Mouse (Mus musculus) embryonic facial prominence, embryonic 14.5 days (tissue): ENCODE data around the gene Ano2. TPM values are rescaled to one million over a fixed set of nuclear protein-coding genes. Genes with fewer than 3 reads are reported as not detected.
A peak's percentile ranks its signal among the peaks of the same experiment; 100 is the strongest.

Source experiments
- ATAC-seq: fragments of 200-750 bp; cut with Nextera tagmentation; 2 replicates; pipeline ENCODE4 v1.8.0; 2017; ENCODE audit warnings: low read depth, moderate number of reproducible peaks, moderate TSS enrichment
- DNase-seq: peaks from one replicate; pipeline ENCODE4 v3.0.0-alpha.2; 2015; ENCODE audit warnings: low spot score
- H3K27ac ChIP-seq: fragments of 300-500 bp; sonication (generic); replicated peaks from 2 replicates; pipeline ENCODE4 v1.5.1; 2014; ENCODE audit warnings: low read depth, mild to moderate bottlenecking, low read length, moderate library complexity
- H3K27me3 ChIP-seq: fragments of 300-500 bp; sonication (generic); replicated peaks from 2 replicates; pipeline ENCODE4 v1.6.1; 2014; ENCODE audit warnings: low read length; ENCODE audit not compliant: control insufficient read depth, insufficient read depth
- H3K36me3 ChIP-seq: fragments of 300-500 bp; sonication (generic); 2 replicates; pipeline ENCODE4 v1.6.1; 2014; ENCODE audit warnings: low read length, mixed read lengths; ENCODE audit not compliant: control insufficient read depth, insufficient read depth
- H3K4me1 ChIP-seq: fragments of 300-500 bp; sonication (generic); 2 replicates; pipeline ENCODE4 v1.6.1; 2014; ENCODE audit warnings: antibody characterized with exemption, low read length; ENCODE audit not compliant: control insufficient read depth, insufficient read depth
- H3K4me2 ChIP-seq: fragments of 300-500 bp; sonication (generic); 2 replicates; pipeline ENCODE4 v1.6.1; 2014; ENCODE audit warnings: low read depth, mild to moderate bottlenecking, low read length, moderate library complexity, mixed read lengths
- H3K4me3 ChIP-seq: fragments of 300-500 bp; sonication (generic); 2 replicates; pipeline ENCODE4 v1.5.1; 2014; ENCODE audit warnings: low read depth, mild to moderate bottlenecking, low read length
- H3K9ac ChIP-seq: fragments of 300-500 bp; sonication (generic); 2 replicates; pipeline ENCODE4 v1.6.1; 2014; ENCODE audit warnings: low read depth, mild to moderate bottlenecking, low read length, moderate library complexity, mixed read lengths
- H3K9me3 ChIP-seq: fragments of 300-500 bp; sonication (generic); 2 replicates; pipeline ENCODE4 v1.6.1; 2016; ENCODE audit warnings: low read length; ENCODE audit not compliant: control insufficient read depth
- WGBS: fragments of 180-500 bp; shearing (Covaris S2); extraction: QIAGEN DNeasy Blood & Tissue Kit; methylation state at CpG from one replicate; pipeline ENCODE4 v1.1.7; 2014; 5-methylcytosine and 5-hydroxymethylcytosine counted together
- polyA plus RNA-seq: library from polyadenylated mRNA; unstranded; fragments of >200 nt; fragmentation: Nextera tagmentation; extraction: Ambion mirVana; gene quantifications from 2 replicates; pipeline ENCODE4 v1.2.1, GENCODE M21; 2014

The Ano2 gene
- polyA plus RNA-seq, 1 experiment from 2014 or later, result 1.2 TPM

DNA sequence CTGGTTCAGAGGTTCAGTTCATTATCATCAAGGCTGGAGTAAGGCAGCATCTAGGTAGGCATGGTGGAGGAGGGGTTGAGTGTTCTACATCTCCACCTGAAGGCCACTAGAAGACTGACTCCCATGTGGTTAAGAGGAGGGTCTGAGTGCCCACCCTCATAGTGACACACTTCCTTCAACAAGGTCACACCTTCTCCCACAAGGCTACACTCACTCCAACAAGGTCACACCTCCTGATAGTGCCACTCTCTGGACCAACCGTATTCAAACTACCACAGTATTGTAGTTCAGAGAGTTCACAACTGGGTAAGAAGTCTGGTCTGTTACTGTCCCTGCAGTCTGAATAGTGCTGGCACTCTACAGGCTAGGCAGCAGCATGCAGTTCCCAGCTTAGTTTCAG is 198.4 kb downstream of the Ano2 start:
- Histone ChIP-seq H3K36me3 (no peaks in the 10 kb centered on the region), H3K4me1 (no peaks in the 10 kb centered on the region), H3K9ac (no peak overlapping the region), H3K27me3 (no peaks in the 10 kb centered on the region), H3K4me2 (no peak overlapping the region), H3K9me3 (0 out of 2 replicates have a peak, but pooled peaks cover 3% of the 10 kb centered on the region), H3K4me3 (no peak overlapping the region), H3K27ac (no peak overlapping the region)
- WGBS, result 100% methylated on average over 1 of the region's 1 CpGs
- DNase-seq (no peak), ATAC-seq (no peak)

DNA sequence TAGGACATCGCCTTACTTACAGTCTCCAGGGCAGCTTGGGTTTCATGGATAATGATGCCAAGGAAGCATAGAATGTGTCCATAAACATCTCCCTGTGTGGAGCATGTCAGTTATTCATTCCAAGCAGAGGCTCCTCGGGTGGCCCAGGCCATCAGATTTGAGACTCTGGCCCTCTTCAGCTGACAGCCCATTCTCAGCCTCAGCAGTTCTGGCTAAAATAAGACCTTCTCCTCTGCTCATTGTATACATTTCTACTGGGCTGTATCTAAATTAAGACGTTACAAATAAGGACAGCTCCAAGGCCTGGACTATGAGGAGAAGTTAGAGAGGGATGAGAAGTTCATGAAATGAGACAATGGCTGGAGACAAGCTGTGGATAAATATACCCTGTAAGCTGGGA is 204.1 kb downstream of the Ano2 start:
- H3K9ac ChIP-seq, result no peak overlapping the region
- H3K4me3 ChIP-seq, result no peak overlapping the region
- H3K4me2 ChIP-seq, result no peak overlapping the region
- H3K27me3 ChIP-seq, result no peaks in the 10 kb centered on the region
- no peaks in the 10 kb centered on the region for H3K4me1 ChIP-seq
- no peaks in the 10 kb centered on the region for H3K9me3 ChIP-seq
- no peaks in the 10 kb centered on the region for H3K36me3 ChIP-seq
- ATAC-seq (no peak), DNase-seq (no peak)
- H3K27ac ChIP-seq, result no peak overlapping the region
- 74% methylated on average over 3 of the region's 3 CpGs for WGBS

DNA sequence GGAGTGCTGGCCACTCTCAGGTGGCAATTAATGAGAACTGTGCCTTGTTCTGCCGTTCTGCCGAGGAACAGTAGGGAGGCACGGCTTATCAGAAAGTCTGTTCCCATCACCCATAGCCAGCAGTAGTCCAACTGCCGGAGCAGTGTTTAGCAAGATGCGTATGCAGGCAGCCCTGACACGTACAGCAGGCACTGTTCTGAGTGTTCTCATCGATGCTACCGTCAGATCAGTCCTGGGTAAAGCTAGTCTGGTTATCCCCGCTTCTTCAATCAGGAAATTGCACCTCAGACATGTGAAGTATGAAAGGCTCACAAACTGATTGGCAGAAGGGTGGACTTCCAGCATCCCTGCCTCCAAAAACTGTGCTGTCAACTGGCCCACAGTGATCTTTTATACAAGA is 224.2 kb downstream of the Ano2 start:
- WGBS, result 81% methylated on average over 9 of the region's 9 CpGs

DNA sequence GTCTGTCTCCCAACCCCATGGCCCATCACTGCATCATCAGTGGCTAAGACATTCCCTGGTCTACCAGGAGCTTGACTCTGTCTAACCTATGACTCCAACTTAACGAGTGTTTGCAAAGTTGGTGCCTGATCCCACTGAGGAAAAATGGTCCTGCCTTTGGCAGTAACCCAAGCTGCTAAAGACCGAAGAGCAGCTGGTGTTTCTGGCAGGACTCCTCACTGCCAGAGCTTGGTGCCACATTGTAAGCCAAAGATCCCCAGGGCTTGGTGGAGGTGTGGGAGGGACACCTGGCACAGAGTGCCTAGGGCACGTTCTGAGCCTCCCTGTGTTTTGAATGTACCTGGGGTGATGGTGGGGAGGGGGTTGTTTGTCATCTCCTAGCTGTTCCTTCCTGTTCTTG is 232.5 kb downstream of the Ano2 start:
- 76% methylated on average over 3 of the region's 3 CpGs for WGBS
- H3K9me3 ChIP-seq, result no peaks in the 10 kb centered on the region
- H3K27me3 ChIP-seq, result no peaks in the 10 kb centered on the region
- H3K27ac ChIP-seq, result no peak overlapping the region
- no peak overlapping the region for H3K9ac ChIP-seq
- no peak overlapping the region for H3K4me3 ChIP-seq
- no peak overlapping the region for H3K4me2 ChIP-seq
- DNase-seq (no peak), ATAC-seq (no peak)
- no peaks in the 10 kb centered on the region for H3K36me3 ChIP-seq
- H3K4me1 ChIP-seq, result no peaks in the 10 kb centered on the region

More for the DNA sequence above, 224.2 kb downstream of the Ano2 start:
- H3K4me1 ChIP-seq, result no peaks in the 10 kb centered on the region
- no peaks in the 10 kb centered on the region for H3K27me3 ChIP-seq
- DNase-seq, result no peak
- no peak overlapping the region for H3K4me3 ChIP-seq
- H3K9ac ChIP-seq, result no peak overlapping the region
- ATAC-seq, result no peak
- no peak overlapping the region for H3K4me2 ChIP-seq
- H3K36me3 ChIP-seq, result no peaks in the 10 kb centered on the region
- H3K9me3 ChIP-seq, result no peaks in the 10 kb centered on the region
- no peak overlapping the region for H3K27ac ChIP-seq

DNA sequence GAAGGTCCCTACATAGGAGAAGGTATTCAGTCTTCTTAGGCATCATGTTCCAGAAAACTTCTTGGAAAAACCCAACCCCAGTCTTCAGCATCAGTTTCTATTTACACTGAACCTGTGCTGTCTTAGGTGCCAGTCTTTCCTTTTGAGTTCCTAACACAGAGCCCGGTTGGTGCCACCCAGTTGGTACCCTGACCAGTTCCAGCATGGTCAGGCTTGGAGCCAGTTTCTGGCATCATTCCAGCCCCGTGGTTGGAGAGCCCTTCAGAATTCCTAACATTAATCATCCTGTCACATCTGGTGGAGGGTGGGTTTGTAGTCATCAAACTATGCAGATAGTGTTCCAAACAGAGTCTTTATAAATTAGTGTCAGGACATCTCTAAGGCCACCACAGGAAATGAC is 234.8 kb downstream of the Ano2 start:
- WGBS, result 56% methylated on average over 2 of the region's 2 CpGs
- no peak for DNase-seq
- Histone ChIP-seq H3K4me2 (no peak overlapping the region), H3K27ac (no peak overlapping the region), H3K27me3 (no peaks in the 10 kb centered on the region), H3K4me3 (no peak overlapping the region), H3K9ac (no peak overlapping the region), H3K4me1 (no peaks in the 10 kb centered on the region), H3K36me3 (no peaks in the 10 kb centered on the region), H3K9me3 (no peaks in the 10 kb centered on the region)
- ATAC-seq, result no peak

DNA sequence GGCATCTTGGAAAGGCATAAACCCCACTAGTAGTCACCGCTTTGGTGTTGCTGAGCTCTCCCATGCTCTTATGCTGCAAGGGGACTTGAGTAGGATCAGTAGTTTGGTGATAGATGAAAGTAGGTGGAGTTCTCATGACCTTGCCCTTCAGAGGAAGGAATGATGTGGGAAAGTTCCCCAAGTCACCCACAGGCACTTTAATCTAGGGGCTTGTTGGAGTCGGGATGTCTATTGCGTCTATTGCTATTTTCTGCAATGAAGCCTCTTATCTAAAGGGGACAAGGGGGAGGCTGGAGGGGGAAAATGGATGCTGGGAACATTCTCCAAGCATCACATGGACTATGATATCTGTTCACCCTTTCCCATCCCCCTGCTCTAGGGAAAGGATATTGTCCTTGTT is 235.6 kb downstream of the Ano2 start:
- no peak for ATAC-seq

DNA sequence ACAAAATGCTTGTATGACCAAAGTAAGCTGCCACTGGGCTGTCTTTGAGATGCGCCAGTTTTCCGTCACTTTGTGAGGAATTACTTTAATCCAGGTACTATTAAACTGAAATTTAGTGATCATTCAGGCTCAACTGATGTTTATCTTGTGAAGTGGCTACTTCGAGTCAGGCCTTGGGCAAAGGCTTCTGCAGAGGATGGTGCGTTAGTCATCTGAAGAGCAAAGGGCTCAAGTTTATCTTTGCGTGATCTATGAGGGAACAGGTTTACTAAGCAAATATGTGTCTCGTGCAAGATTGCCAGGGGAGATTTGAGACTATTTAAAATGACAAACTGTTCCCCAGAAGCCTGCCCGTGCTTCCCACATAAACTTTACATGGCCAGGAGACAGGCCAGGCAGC is 241.7 kb downstream of the Ano2 start:
- Histone ChIP-seq H3K4me1 (no peaks in the 10 kb centered on the region), H3K36me3 (no peaks in the 10 kb centered on the region), H3K27ac (no peak overlapping the region), H3K4me3 (no peak overlapping the region), H3K4me2 (no peak overlapping the region), H3K27me3 (no peaks in the 10 kb centered on the region), H3K9ac (no peak overlapping the region), H3K9me3 (no peaks in the 10 kb centered on the region)
- WGBS, result 79% methylated on average over 7 of the region's 7 CpGs
- DNase-seq (no peak), ATAC-seq (no peak)

More for the DNA sequence above, 235.6 kb downstream of the Ano2 start:
- Histone ChIP-seq H3K4me2 (no peak overlapping the region), H3K27me3 (no peaks in the 10 kb centered on the region), H3K27ac (no peak overlapping the region), H3K9ac (no peak overlapping the region), H3K4me3 (no peak overlapping the region), H3K36me3 (no peaks in the 10 kb centered on the region), H3K9me3 (no peaks in the 10 kb centered on the region), H3K4me1 (no peaks in the 10 kb centered on the region)
- no peak for DNase-seq
- WGBS, result 94% methylated on average over 3 of the region's 3 CpGs

DNA sequence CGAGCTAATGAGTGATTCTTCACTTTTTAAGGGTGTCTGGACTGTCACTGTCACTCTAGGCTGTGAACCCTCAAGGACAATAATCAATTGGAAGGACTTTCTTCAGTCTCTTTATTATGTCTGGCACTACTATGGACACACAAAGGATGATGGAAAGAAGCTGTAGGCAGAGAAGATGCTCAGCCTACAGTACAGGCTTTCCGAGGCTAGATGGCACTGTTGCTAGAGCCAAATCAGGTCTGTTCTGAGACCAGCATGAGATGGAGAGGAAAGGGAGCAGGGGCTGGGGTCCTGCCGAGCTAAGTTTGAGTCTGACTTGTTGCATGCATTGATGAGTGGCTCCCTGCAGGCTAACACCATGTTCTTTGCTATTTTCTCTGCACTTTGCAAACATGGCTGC is 264.7 kb downstream of the Ano2 start:
- H3K4me2 ChIP-seq, result no peak overlapping the region
- H3K9me3 ChIP-seq, result no peaks in the 10 kb centered on the region
- no peak overlapping the region for H3K4me3 ChIP-seq
- H3K27me3 ChIP-seq, result no peaks in the 10 kb centered on the region
- peak; percentile 59 for DNase-seq
- H3K9ac ChIP-seq, result no peak overlapping the region
- 13% methylated on average over 3 of the region's 3 CpGs for WGBS
- H3K27ac ChIP-seq, result no peak overlapping the region
- no peaks in the 10 kb centered on the region for H3K36me3 ChIP-seq
- no peaks in the 10 kb centered on the region for H3K4me1 ChIP-seq
- no peak; the same call in 1 of the 2 replicates for ATAC-seq

DNA sequence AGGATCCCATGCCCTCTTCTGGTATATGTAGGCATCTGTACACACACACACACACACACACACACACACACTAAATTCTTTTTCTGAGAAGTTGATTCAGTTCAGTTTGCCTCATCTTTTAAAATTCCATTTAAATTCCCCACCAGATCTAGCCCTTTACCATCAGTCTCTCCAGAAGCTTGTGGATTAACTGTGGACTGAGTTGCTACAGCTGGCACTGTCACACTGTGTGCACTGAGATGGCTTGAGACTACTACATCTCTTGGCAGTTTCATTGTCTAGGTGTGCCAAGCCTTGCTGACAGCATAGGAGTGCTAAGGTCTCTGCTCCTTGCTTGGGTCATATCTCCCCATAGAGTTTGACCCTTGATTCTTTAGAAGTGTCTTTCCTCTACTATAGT is 283.3 kb downstream of the Ano2 start:
- no peak for ATAC-seq
- no peaks in the 10 kb centered on the region for H3K27me3 ChIP-seq
- H3K9ac ChIP-seq, result no peak overlapping the region
- H3K4me1 ChIP-seq, result no peaks in the 10 kb centered on the region
- H3K36me3 ChIP-seq, result no peaks in the 10 kb centered on the region
- no peak overlapping the region for H3K4me2 ChIP-seq
- H3K9me3 ChIP-seq, result no peaks in the 10 kb centered on the region
- H3K4me3 ChIP-seq, result no peak overlapping the region
- no peak for DNase-seq
- no peak overlapping the region for H3K27ac ChIP-seq
